Mouse (Mus musculus) stomach, embryonic 15.5 days (tissue): ENCODE data around the gene Stmn3. TPM values are rescaled to one million over a fixed set of nuclear protein-coding genes. Genes with fewer than 3 reads are reported as not detected.
A peak's percentile ranks its signal among the peaks of the same experiment; 100 is the strongest.
"Not testable (repeated sequence)": the region's sequence is repeated elsewhere in the genome, so short reads cannot be mapped to it uniquely, and the experiment has no call there.

Experiments
- ATAC-seq: fragments of 200-750 bp; cut with Nextera tagmentation; 2 replicates; pipeline ENCODE4 v1.8.0; 2017; ENCODE audit warnings: low read depth, moderate number of reproducible peaks, moderate TSS enrichment; ENCODE audit not compliant: insufficient read depth, low FRiP score
- H3K27ac ChIP-seq: fragments of 300-500 bp; sonication (generic); 2 replicates; pipeline ENCODE4 v1.5.1; 2015; ENCODE audit warnings: mild to moderate bottlenecking, inconsistent platforms
- H3K27me3 ChIP-seq: fragments of 300-500 bp; sonication (generic); replicated peaks from 2 replicates; pipeline ENCODE4 v1.6.1; 2015; ENCODE audit warnings: inconsistent platforms
- H3K36me3 ChIP-seq: fragments of 300-500 bp; sonication (generic); 2 replicates; pipeline ENCODE4 v1.6.1; 2015; ENCODE audit warnings: inconsistent platforms
- H3K4me1 ChIP-seq: fragments of 300-500 bp; sonication (generic); 2 replicates; pipeline ENCODE4 v1.6.1; 2015; ENCODE audit warnings: inconsistent platforms
- H3K4me2 ChIP-seq: fragments of 300-500 bp; sonication (generic); 2 replicates; pipeline ENCODE4 v1.6.1; 2015; ENCODE audit warnings: mild to moderate bottlenecking, inconsistent platforms
- H3K4me3 ChIP-seq: fragments of 300-500 bp; sonication (generic); replicated peaks from 2 replicates; pipeline ENCODE4 v1.5.1; 2015; ENCODE audit warnings: inconsistent platforms
- H3K9ac ChIP-seq: fragments of 300-500 bp; sonication (generic); 2 replicates; pipeline ENCODE4 v1.6.1; 2015; ENCODE audit warnings: inconsistent platforms
- H3K9me3 ChIP-seq: fragments of 300-500 bp; sonication (generic); 2 replicates; pipeline ENCODE4 v1.6.1; 2016; ENCODE audit warnings: inconsistent platforms
- WGBS: fragments of 180-500 bp; shearing (Covaris S2); methylation state at CpG from one replicate; pipeline ENCODE4 v1.1.7; 2015; 5-methylcytosine and 5-hydroxymethylcytosine counted together
- polyA plus RNA-seq: library from polyadenylated mRNA; unstranded; fragments of >200 nt; fragmentation: Nextera tagmentation; extraction: Ambion mirVana; gene quantifications from 2 replicates; pipeline ENCODE4 v1.2.1, GENCODE M21; 2015

Gene Stmn3
- polyA plus RNA-seq, 1 experiment from 2014 or later = 37.6 TPM

- ATAC-seq = no peak
- H3K9ac ChIP-seq = no peak overlapping the region
Observed at GRCm38 (mm10) chr2:181313344-181314079, 788 bp downstream of the Stmn3 start.

GRCm38 (mm10) chr2:181313006-181313343 lies 1.3 kb downstream of the Stmn3 start:
- Histone ChIP-seq H3K9ac (no peak overlapping the region), H3K4me3 (0 out of 2 replicates have a peak overlapping the region, but pooled peaks have one; percentile 19), H3K27me3 (peaks cover 30% of the 10 kb centered on the region), H3K9me3 (no peaks in the 10 kb centered on the region), H3K27ac (no peak overlapping the region), H3K4me1 (peaks cover 8% of the 10 kb centered on the region; the same call in 1 of the 2 replicates), H3K4me2 (no peak overlapping the region), H3K36me3 (no peaks in the 10 kb centered on the region)
- 14% methylated on average over 5 of the region's 5 CpGs for WGBS
- ATAC-seq = no peak

More at GRCm38 (mm10) chr2:181313344-181314079, 788 bp downstream of the Stmn3 start:
- Histone ChIP-seq H3K27me3 (peaks cover 30% of the 10 kb centered on the region), H3K4me3 (peak overlapping the region; percentile 19), H3K4me1 (peaks cover 8% of the 10 kb centered on the region; the same call in 1 of the 2 replicates), H3K4me2 (peak overlapping the region; percentile 43), H3K9me3 (no peaks in the 10 kb centered on the region), H3K27ac (no peak overlapping the region), H3K36me3 (no peaks in the 10 kb centered on the region)
- WGBS = 3% methylated on average over 35 of the region's 35 CpGs

DNA sequence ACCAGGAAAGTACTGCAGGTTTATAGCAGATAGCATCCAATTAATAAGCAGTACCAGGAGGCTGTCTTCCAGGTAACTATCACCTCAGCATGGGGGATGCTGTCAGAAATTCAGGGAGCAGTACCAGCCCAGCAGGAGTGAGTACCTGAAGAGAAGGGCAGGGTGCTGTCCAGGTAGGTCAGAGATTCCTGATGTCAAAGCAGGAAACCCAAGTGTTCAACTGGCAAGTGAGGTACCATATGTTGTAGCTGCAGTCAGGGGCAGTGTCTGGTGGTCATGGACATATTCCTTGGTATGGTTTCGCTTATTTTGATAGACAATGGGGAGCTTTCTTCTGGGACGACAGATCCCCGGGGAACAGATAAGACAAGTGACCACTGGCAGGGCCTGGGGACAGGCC lies 1.9 kb downstream of the Stmn3 start:
- H3K36me3 ChIP-seq = no peaks in the 10 kb centered on the region
- H3K4me2 ChIP-seq = no peak overlapping the region
- H3K9me3 ChIP-seq = no peaks in the 10 kb centered on the region
- no peak overlapping the region for H3K9ac ChIP-seq
- no peak overlapping the region for H3K27ac ChIP-seq
- H3K4me1 ChIP-seq = peaks cover 8% of the 10 kb centered on the region; the same call in 1 of the 2 replicates
- H3K27me3 ChIP-seq = peaks cover 34% of the 10 kb centered on the region
- no peak overlapping the region for H3K4me3 ChIP-seq
- no peak for ATAC-seq
- WGBS = 71% methylated on average over 3 of the region's 3 CpGs

DNA sequence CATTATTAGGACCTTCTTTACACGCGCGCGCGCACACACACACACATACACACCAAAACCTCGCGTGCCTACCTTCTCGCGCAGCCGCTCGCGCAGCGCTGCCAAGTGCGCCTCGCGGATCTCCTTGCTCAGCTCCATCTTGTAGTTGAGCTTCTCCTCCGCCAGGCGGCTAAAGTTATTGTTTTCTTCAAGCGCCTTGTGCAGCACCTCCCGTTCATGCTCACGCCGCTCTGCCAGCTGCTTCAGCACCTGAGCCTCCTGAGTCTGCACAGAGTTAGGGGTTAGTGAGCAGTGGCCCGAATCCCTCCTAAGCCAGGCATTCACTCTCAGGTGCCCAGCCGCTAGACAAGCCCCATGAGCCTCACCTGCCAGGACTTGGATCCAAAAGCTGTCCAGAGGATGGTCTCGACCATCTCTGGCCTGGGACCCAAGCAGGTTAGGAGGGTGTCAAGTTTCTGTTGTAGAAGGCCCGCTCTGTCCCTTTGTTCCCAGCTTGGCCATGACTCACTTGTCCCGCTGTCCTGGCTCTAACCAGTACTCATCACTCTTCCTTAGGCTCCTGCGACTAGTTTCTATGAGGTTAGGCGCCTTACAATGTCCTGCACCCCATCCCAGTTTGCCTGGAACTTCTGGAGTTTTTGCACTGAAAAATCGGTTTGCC lies 7.0 kb downstream of the Stmn3 start:
- Histone ChIP-seq H3K4me3 (no peak overlapping the region), H3K4me2 (peak overlapping the region; percentile 23; the same call in 1 of the 2 replicates), H3K27ac (no peak overlapping the region), H3K4me1 (0 out of 2 replicates have a peak, but pooled peaks cover 7% of the 10 kb centered on the region), H3K36me3 (no peaks in the 10 kb centered on the region), H3K9me3 (no peaks in the 10 kb centered on the region), H3K9ac (no peak overlapping the region), H3K27me3 (peaks cover 22% of the 10 kb centered on the region)
- ATAC-seq = no peak
- 10% methylated on average over 30 of the region's 30 CpGs for WGBS

GRCm38 (mm10) chr2:181304944-181305343 lies 9.4 kb downstream of the Stmn3 start:
- H3K27ac ChIP-seq = no peak overlapping the region
- H3K36me3 ChIP-seq = peaks cover 18% of the 10 kb centered on the region
- WGBS = 89% methylated on average over 1 of the region's 1 CpGs
- no peak overlapping the region for H3K9ac ChIP-seq
- H3K4me1 ChIP-seq = 0 out of 2 replicates have a peak, but pooled peaks cover 7% of the 10 kb centered on the region
- no peak overlapping the region for H3K4me2 ChIP-seq
- H3K27me3 ChIP-seq = peaks cover 20% of the 10 kb centered on the region; the same call in 1 of the 2 replicates
- ATAC-seq = no peak
- H3K9me3 ChIP-seq = no peaks in the 10 kb centered on the region
- H3K4me3 ChIP-seq = no peak overlapping the region

DNA sequence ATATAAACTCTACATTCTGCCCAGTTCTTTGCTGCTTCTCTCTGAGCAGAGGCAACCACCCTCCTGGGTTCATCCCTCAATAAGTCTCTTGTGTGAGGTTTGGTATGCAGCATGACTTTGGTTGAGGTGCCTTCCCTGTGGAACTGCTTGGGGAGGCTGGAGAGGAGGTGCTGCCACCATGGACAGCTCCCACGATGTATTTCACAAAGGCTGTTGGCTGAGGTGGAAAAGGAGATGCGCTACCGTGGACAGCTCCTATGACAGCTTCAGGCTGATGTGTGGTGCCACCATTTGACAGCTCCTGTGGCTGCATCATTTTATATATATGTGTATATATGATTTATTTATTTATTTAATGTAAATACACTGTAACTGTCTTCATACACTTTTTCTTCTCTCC lies 12.3 kb downstream of the Stmn3 start:
- ATAC-seq = no peak
- Histone ChIP-seq H3K36me3 (peaks cover 18% of the 10 kb centered on the region), H3K4me3 (no peak overlapping the region), H3K9ac (no peak overlapping the region), H3K4me1 (0 out of 2 replicates have a peak, but pooled peaks cover 4% of the 10 kb centered on the region), H3K27ac (no peak overlapping the region), H3K9me3 (no peaks in the 10 kb centered on the region), H3K27me3 (0 out of 2 replicates have a peak, but pooled peaks cover 11% of the 10 kb centered on the region), H3K4me2 (no peak overlapping the region)
- WGBS = 24% methylated on average over 3 of the region's 3 CpGs

GRCm38 (mm10) chr2:181290937-181291336 lies 23.4 kb downstream of the Stmn3 start:
- 68% methylated on average over 1 of the region's 1 CpGs for WGBS
- Histone ChIP-seq H3K27me3 (no peaks in the 10 kb centered on the region), H3K36me3 (0 out of 2 replicates have a peak, but pooled peaks cover 3% of the 10 kb centered on the region), H3K4me3 (no peak overlapping the region), H3K4me2 (no peak overlapping the region), H3K4me1 (peaks cover 2% of the 10 kb centered on the region; the same call in 1 of the 2 replicates), H3K9me3 (no peaks in the 10 kb centered on the region), H3K9ac (no peak overlapping the region), H3K27ac (no peak overlapping the region)
- ATAC-seq = no peak

DNA sequence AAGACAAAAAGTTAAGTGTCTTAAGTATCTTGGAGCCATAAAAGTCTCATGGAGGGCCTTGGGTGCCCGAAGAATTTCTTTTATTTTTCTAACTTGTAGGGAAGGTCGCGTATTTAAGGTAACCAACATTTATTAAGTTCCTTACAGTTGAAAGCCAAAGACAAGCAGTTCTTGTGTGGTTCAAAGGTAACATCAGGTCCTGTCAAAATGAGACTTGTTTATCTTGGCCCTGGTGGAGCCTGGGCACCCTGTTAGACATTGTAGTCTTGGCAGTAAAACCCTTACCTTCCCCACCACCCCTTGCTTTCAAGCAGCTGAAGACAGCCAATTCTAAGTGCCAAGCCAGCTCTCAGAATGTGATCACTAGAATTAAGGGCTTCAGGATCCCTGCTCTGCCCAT lies 25.6 kb downstream of the Stmn3 start:
- no peak overlapping the region for H3K9ac ChIP-seq
- ATAC-seq = no peak
- H3K36me3 ChIP-seq = no peaks in the 10 kb centered on the region
- peaks cover 2% of the 10 kb centered on the region; the same call in 1 of the 2 replicates for H3K4me1 ChIP-seq
- 0 out of 2 replicates have a peak overlapping the region, but pooled peaks have one; percentile 68 for H3K27ac ChIP-seq
- WGBS = 64% methylated on average over 3 of the region's 3 CpGs
- H3K27me3 ChIP-seq = no peaks in the 10 kb centered on the region
- peak overlapping the region; percentile 65 for H3K4me2 ChIP-seq
- H3K9me3 ChIP-seq = no peaks in the 10 kb centered on the region
- peak overlapping the region; percentile 74 for H3K4me3 ChIP-seq

DNA sequence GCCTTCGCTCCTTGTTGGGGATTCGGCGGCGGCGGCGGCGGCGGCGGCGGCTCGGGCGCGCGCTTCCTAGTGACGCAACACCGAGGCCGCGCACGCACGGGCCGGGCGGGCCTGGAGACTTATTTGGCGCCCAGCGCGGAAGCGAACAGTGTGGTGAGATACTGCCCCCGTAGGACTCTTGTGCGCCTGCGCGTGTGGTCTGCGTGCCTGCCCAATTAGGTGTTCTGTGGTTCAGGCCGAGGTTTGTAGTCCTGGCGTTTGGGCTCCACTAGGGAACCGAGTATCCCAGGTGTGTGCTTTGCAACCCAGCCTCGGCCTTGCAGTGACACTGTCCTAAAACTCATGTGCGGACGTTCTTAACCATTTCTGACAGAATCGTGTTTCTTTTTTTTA lies 26.3 kb downstream of the Stmn3 start, which contains the start of gene Gmeb2:
Gene Gmeb2, minus strand, starts transcription at position 78 of the 393 bp plus-strand sequence.
- WGBS = under 1% methylated on average over 35 of the region's 38 CpGs
- not testable (repeated sequence) for H3K4me1 ChIP-seq, H3K9me3 ChIP-seq, H3K27me3 ChIP-seq, H3K36me3 ChIP-seq
- H3K9ac ChIP-seq = peak within 1 kb of the TSS; percentile 74
- peak within 1 kb of the TSS; percentile 65 for H3K4me2 ChIP-seq
- H3K4me3 ChIP-seq = peak within 1 kb of the TSS; percentile 74
- ATAC-seq = peak; percentile 98
- peak within 1 kb of the TSS; percentile 94 for H3K27ac ChIP-seq

DNA sequence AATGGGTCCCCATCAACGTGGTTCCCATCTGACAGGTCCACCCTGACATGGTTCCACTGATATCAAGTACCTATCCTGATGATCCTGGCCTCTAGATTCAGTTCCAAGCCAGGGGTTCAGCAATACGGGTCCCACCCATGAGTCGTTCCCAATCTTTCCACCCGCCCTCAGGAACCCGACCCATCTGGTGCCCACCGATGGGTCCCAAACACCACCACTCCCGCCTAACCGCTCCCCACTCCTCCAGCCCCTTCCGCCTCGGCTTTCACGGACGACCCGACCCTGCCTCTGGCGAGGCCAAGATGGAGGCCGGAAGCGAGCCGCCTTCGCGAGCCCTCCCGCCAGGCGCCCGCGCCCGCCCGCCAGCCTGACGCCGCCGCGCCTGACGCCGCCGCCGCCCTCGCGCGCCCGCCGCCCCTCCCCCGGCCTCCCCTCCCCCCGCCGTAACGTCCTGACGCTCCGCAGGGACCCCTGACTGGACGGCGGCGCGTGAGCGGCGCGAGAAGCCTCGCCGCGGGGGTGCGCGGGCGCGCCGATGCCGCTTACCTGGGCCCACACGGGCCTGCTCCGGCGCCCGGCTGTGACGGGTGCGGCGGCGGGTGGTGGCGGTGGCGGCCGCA lies 26.9 kb downstream of the Stmn3 start:
- peak overlapping the region; percentile 60 for H3K4me2 ChIP-seq
- under 1% methylated on average over 43 of the region's 71 CpGs for WGBS
- peak overlapping the region; percentile 94 for H3K27ac ChIP-seq
- no peaks in the 10 kb centered on the region for H3K9me3 ChIP-seq
- peaks cover 2% of the 10 kb centered on the region; the same call in 1 of the 2 replicates for H3K4me1 ChIP-seq
- no peaks in the 10 kb centered on the region for H3K27me3 ChIP-seq
- 0 out of 2 replicates have a peak, but pooled peaks cover 5% of the 10 kb centered on the region for H3K36me3 ChIP-seq
- H3K4me3 ChIP-seq = peak overlapping the region; percentile 74
- H3K9ac ChIP-seq = peak overlapping the region; percentile 74
- peak; percentile 79 for ATAC-seq

GRCm38 (mm10) chr2:181286629-181287337 lies 27.5 kb downstream of the Stmn3 start:
- no peaks in the 10 kb centered on the region for H3K9me3 ChIP-seq
- H3K4me2 ChIP-seq = peak overlapping the region; percentile 60
- 51% methylated on average over 6 of the region's 6 CpGs for WGBS
- H3K4me1 ChIP-seq = peaks cover 2% of the 10 kb centered on the region; the same call in 1 of the 2 replicates
- peak overlapping the region; percentile 74 for H3K9ac ChIP-seq
- H3K4me3 ChIP-seq = peak overlapping the region; percentile 74
- H3K27me3 ChIP-seq = no peaks in the 10 kb centered on the region
- no peak for ATAC-seq
- H3K36me3 ChIP-seq = 0 out of 2 replicates have a peak, but pooled peaks cover 5% of the 10 kb centered on the region
- peak overlapping the region; percentile 94 for H3K27ac ChIP-seq
